Mouse (Mus musculus) C2C12 (cell line): ENCODE measurements at regions not wholly inside any gene's neighbourhood (a gene's known extent, or its start where the extent isn't known, plus 50 kb on each side); places are given as distances from the start of the nearest gene placed in this dataset.

Source experiments
- H3K27me3 ChIP-seq: one replicate; pipeline ENCODE4 v1.6.1; 2011; ENCODE audit not compliant: control insufficient read depth, insufficient read depth, insufficient read length
- H3K36me3 ChIP-seq: one replicate; pipeline ENCODE4 v1.6.1; 2011; ENCODE audit not compliant: control insufficient read depth, insufficient read depth
- H3K4me3 ChIP-seq: one replicate; pipeline ENCODE4 v1.5.1; 2011; ENCODE audit warnings: mild to moderate bottlenecking, control low read depth; ENCODE audit not compliant: poor library complexity, insufficient read depth, severe bottlenecking
- H3K79me2 ChIP-seq: one replicate; pipeline ENCODE4 v1.6.1; 2011; ENCODE audit not compliant: control insufficient read depth, insufficient read depth
- H3K79me3 ChIP-seq: one replicate; pipeline ENCODE4 v1.6.1; 2011; ENCODE audit warnings: low read depth, control low read depth
- H3ac ChIP-seq: one replicate; pipeline ENCODE3; 2011; ENCODE audit warnings: low read depth; ENCODE audit not compliant: control insufficient read depth, insufficient read length
- CEBPB ChIP-seq: IDR thresholded peaks from one replicate; pipeline ENCODE4 v1.6.1; 2011; ENCODE audit warnings: low read depth, mild to moderate bottlenecking, control low read depth, moderate library complexity
- CTCF ChIP-seq: IDR thresholded peaks from one replicate; pipeline ENCODE4 v1.5.1; 2011; ENCODE audit not compliant: control insufficient read depth, insufficient read depth, insufficient read length
- FOSL1 ChIP-seq: IDR thresholded peaks from one replicate; pipeline ENCODE4 v1.8.0; 2011; ENCODE audit warnings: mild to moderate bottlenecking, low read length; ENCODE audit not compliant: poor library complexity, insufficient read depth, severe bottlenecking
- MAX ChIP-seq: IDR thresholded peaks from one replicate; pipeline ENCODE4 v1.6.1; 2011; ENCODE audit warnings: mild to moderate bottlenecking, control low read depth
- MYOD1 ChIP-seq: IDR thresholded peaks from one replicate; pipeline ENCODE4 v1.6.1; 2011; ENCODE audit warnings: low read depth; ENCODE audit not compliant: control insufficient read depth, insufficient read length
- MYOG ChIP-seq: IDR thresholded peaks from one replicate; pipeline ENCODE4 v1.6.1; 2011; ENCODE audit not compliant: control insufficient read depth, insufficient read length; ENCODE audit errors: extremely low read depth
- USF1 ChIP-seq: IDR thresholded peaks from one replicate; pipeline ENCODE4 v1.6.1; 2011; ENCODE audit warnings: low read depth, mild to moderate bottlenecking, control low read depth, moderate library complexity

GRCm38 (mm10) chr16:76827674-76828441, 185.6 kb upstream of the Usp25 start:
- Histone ChIP-seq H3K27me3 (no peaks in the 10 kb centered on the region), H3K79me3 (no peaks in the 10 kb centered on the region), H3ac (no peak overlapping the region), H3K4me3 (no peak overlapping the region), H3K36me3 (no peaks in the 10 kb centered on the region), H3K79me2 (no peaks in the 10 kb centered on the region)
- no peak for TF ChIP-seq FOSL1

GRCm38 (mm10) chr16:76821261-76821660, 192.2 kb upstream of the Usp25 start:
- no peaks in the 10 kb centered on the region for H3K79me3 ChIP-seq
- H3K4me3 ChIP-seq: no peak overlapping the region
- no peak overlapping the region for H3ac ChIP-seq
- H3K79me2 ChIP-seq: no peaks in the 10 kb centered on the region
- H3K36me3 ChIP-seq: no peaks in the 10 kb centered on the region
- H3K27me3 ChIP-seq: no peaks in the 10 kb centered on the region
- TF ChIP-seq MYOG (no peak), MYOD1 (no peak), USF1 (no peak), MAX (no peak), FOSL1 (no peak), CEBPB (no peak), CTCF (no peak)

GRCm38 (mm10) chr16:76816056-76816885, 197.2 kb upstream of the Usp25 start:
- no peak for TF ChIP-seq MAX
- no peak for TF ChIP-seq CEBPB
- TF ChIP-seq MYOD1: peak; percentile 85
- H3K27me3 ChIP-seq: no peaks in the 10 kb centered on the region
- H3ac ChIP-seq: no peak overlapping the region
- no peak overlapping the region for H3K4me3 ChIP-seq
- no peaks in the 10 kb centered on the region for H3K36me3 ChIP-seq
- H3K79me3 ChIP-seq: no peaks in the 10 kb centered on the region
- H3K79me2 ChIP-seq: no peaks in the 10 kb centered on the region

GRCm38 (mm10) chr16:76803725-76804124, 209.8 kb upstream of the Usp25 start:
- Histone ChIP-seq H3K79me3 (no peaks in the 10 kb centered on the region), H3K27me3 (no peaks in the 10 kb centered on the region), H3ac (no peak overlapping the region), H3K79me2 (no peaks in the 10 kb centered on the region), H3K36me3 (no peaks in the 10 kb centered on the region), H3K4me3 (no peak overlapping the region)
- no peak for TF ChIP-seq CEBPB
- peak; percentile 30 for TF ChIP-seq CTCF

- Histone ChIP-seq H3ac (no peak overlapping the region), H3K79me3 (no peaks in the 10 kb centered on the region), H3K27me3 (no peaks in the 10 kb centered on the region), H3K4me3 (no peak overlapping the region), H3K36me3 (no peaks in the 10 kb centered on the region), H3K79me2 (no peaks in the 10 kb centered on the region)
- TF ChIP-seq CTCF (peak; percentile 54), MYOD1 (no peak)
These were observed 226.9 kb upstream of the Usp25 start for GRCm38 (mm10) chr16:76786405-76787155.

DNA sequence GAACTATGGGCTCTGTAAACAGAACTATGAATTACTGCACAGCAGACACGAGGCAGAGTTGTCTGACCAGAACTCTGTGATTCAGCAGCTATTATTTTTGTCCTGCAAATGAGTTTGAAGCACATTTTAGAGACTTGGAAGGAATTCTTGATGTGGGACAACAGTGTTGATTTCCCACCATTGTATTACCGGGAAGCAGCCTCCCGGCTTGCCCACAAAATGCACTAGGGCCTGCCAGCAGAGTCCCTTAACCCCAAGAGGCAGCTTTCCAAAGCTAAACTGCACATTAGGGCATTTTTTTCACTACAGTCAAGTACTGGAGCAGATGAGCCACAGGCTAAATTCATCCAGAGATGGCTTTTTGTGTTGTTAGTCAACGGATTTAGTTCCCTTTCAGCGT, 230.8 kb upstream of the Usp25 start:
- H3K27me3 ChIP-seq: no peaks in the 10 kb centered on the region
- H3K4me3 ChIP-seq: no peak overlapping the region
- no peak for TF ChIP-seq CTCF
- no peaks in the 10 kb centered on the region for H3K79me3 ChIP-seq
- no peaks in the 10 kb centered on the region for H3K36me3 ChIP-seq
- no peaks in the 10 kb centered on the region for H3K79me2 ChIP-seq
- no peak overlapping the region for H3ac ChIP-seq
